Mouse (Mus musculus) olfactory bulb, adult 2 months (tissue): ENCODE results near the gene Shank3.

Experiments
- CTCF ChIP-seq: fragments of 200-500 bp; IDR thresholded peaks from 2 replicates; pipeline ENCODE4 v1.5.1; 2012; ENCODE audit warnings: low read depth, mild to moderate bottlenecking, low read length, moderate library complexity; ENCODE audit not compliant: insufficient read depth
- POLR2A ChIP-seq: fragments of 200-500 bp; IDR thresholded peaks from 2 replicates; pipeline ENCODE4 v1.6.1; 2012; ENCODE audit warnings: mild to moderate bottlenecking, low read depth, low read length, moderate library complexity; ENCODE audit not compliant: insufficient read depth

GRCm38 (mm10) chr15:89528201-89528850 lies 28.9 kb downstream of the Shank3 start:
- TF ChIP-seq CTCF (no peak), POLR2A (no peak)
